Mouse (Mus musculus) forebrain, embryonic 11.5 days (tissue): ENCODE data around the gene Pax8. TPM values are rescaled to one million over a fixed set of nuclear protein-coding genes. Genes with fewer than 3 reads are reported as not detected.

Experiments used
- ATAC-seq: fragments of 200-750 bp; cut with Nextera tagmentation; replicated peaks from 2 replicates; pipeline ENCODE4 v1.8.0; 2017; ENCODE audit warnings: moderate TSS enrichment; ENCODE audit not compliant: low FRiP score
- DNase-seq: peaks from one replicate; pipeline ENCODE4 v3.0.0-alpha.2; 2017; ENCODE audit warnings: low spot score
- H3K27ac ChIP-seq: fragments of 300-500 bp; sonication (generic); 2 replicates; pipeline ENCODE4 v1.5.1; 2014; ENCODE audit warnings: low read depth, low read length
- H3K27me3 ChIP-seq: fragments of 300-500 bp; sonication (generic); 2 replicates; pipeline ENCODE4 v1.6.1; 2014; ENCODE audit warnings: mild to moderate bottlenecking, low read length, mixed read lengths; ENCODE audit not compliant: control insufficient read depth, insufficient read depth
- H3K36me3 ChIP-seq: fragments of 300-500 bp; sonication (generic); 2 replicates; pipeline ENCODE4 v1.6.1; 2014; ENCODE audit warnings: mild to moderate bottlenecking, low read length, moderate library complexity, mixed read lengths; ENCODE audit not compliant: control insufficient read depth, insufficient read depth
- H3K4me1 ChIP-seq: fragments of 300-500 bp; sonication (generic); replicated peaks from 2 replicates; pipeline ENCODE4 v1.6.1; 2014; ENCODE audit warnings: low read length, mixed read lengths; ENCODE audit not compliant: control insufficient read depth, insufficient read depth
- H3K4me2 ChIP-seq: fragments of 300-500 bp; sonication (generic); 2 replicates; pipeline ENCODE4 v1.6.1; 2014; ENCODE audit warnings: low read depth, mild to moderate bottlenecking, low read length, moderate library complexity, mixed read lengths; ENCODE audit not compliant: severe bottlenecking
- H3K4me3 ChIP-seq: fragments of 300-500 bp; sonication (generic); 2 replicates; pipeline ENCODE4 v1.5.1; 2014; ENCODE audit warnings: low read depth, low read length
- H3K9ac ChIP-seq: fragments of 300-500 bp; sonication (generic); 2 replicates; pipeline ENCODE4 v1.6.1; 2014; ENCODE audit warnings: low read length
- H3K9me3 ChIP-seq: fragments of 300-500 bp; sonication (generic); 2 replicates; pipeline ENCODE4 v1.6.1; 2016; ENCODE audit warnings: low read length, mixed read lengths; ENCODE audit not compliant: control insufficient read depth
- WGBS: fragments of 180-500 bp; shearing (Covaris S2); extraction: QIAGEN DNeasy Blood & Tissue Kit; methylation state at CpG from one replicate; pipeline ENCODE4 v1.1.7; 2014; 5-methylcytosine and 5-hydroxymethylcytosine counted together
- polyA plus RNA-seq: library from polyadenylated mRNA; unstranded; fragments of >200 nt; fragmentation: Nextera tagmentation; extraction: Ambion mirVana; gene quantifications from 2 replicates; pipeline ENCODE4 v1.2.1, GENCODE M21; 2014

Pax8 gene
- polyA plus RNA-seq, 1 experiment from 2014 or later, result 0.79 TPM

GRCm38 (mm10) chr2:24472677-24473076, 2.7 kb downstream of the Pax8 start:
- H3K4me1 ChIP-seq, result peaks cover 2% of the 10 kb centered on the region; the same call in 1 of the 2 replicates
- H3K27ac ChIP-seq, result no peak overlapping the region
- H3K27me3 ChIP-seq, result peaks cover 53% of the 10 kb centered on the region
- H3K9ac ChIP-seq, result no peak overlapping the region
- no peak for DNase-seq
- H3K9me3 ChIP-seq, result no peaks in the 10 kb centered on the region
- H3K4me2 ChIP-seq, result no peak overlapping the region
- 0 out of 2 replicates have a peak, but pooled peaks have one; percentile 12 for ATAC-seq
- H3K36me3 ChIP-seq, result no peaks in the 10 kb centered on the region
- 4% methylated on average over 11 of the region's 11 CpGs for whole genome bisulfite sequencing
- H3K4me3 ChIP-seq, result no peak overlapping the region

DNA sequence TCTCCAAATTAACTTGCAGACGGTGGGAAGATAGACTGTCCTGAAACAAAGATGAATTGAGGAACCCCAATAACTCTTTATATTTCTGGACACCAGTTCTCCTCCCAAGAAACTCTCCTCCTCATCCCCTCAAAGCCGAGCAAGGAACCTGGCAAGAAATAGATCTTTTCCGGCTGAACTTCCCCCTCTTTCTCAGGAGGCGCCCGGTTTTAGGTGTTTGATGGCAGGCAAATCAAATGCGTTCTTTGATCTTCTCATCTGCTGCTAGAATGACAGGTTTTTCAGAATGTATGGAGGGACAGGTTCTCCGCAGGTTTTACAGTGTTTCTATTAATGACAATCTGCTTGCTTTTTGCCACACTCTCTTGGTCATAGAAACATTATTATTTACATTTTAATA, 3.3 kb downstream of the Pax8 start:
- ATAC-seq (no peak), DNase-seq (no peak)
- 2% methylated on average over 7 of the region's 7 CpGs for whole genome bisulfite sequencing
- Histone ChIP-seq H3K27ac (no peak overlapping the region), H3K4me1 (peaks cover 2% of the 10 kb centered on the region; the same call in 1 of the 2 replicates), H3K4me2 (no peak overlapping the region), H3K27me3 (peaks cover 53% of the 10 kb centered on the region), H3K4me3 (no peak overlapping the region), H3K9ac (no peak overlapping the region), H3K9me3 (no peaks in the 10 kb centered on the region), H3K36me3 (no peaks in the 10 kb centered on the region)

GRCm38 (mm10) chr2:24469102-24469501, 6.3 kb downstream of the Pax8 start:
- ATAC-seq, result no peak
- H3K27me3 ChIP-seq, result peaks cover 27% of the 10 kb centered on the region
- no peak overlapping the region for H3K4me3 ChIP-seq

GRCm38 (mm10) chr2:24468430-24468829, 7.0 kb downstream of the Pax8 start:
- Histone ChIP-seq H3K9me3 (no peaks in the 10 kb centered on the region), H3K27ac (no peak overlapping the region), H3K4me1 (no peaks in the 10 kb centered on the region), H3K4me2 (no peak overlapping the region), H3K27me3 (peaks cover 20% of the 10 kb centered on the region), H3K9ac (no peak overlapping the region), H3K36me3 (no peaks in the 10 kb centered on the region), H3K4me3 (no peak overlapping the region)
- WGBS, result 82% methylated on average over 1 of the region's 1 CpGs
- DNase-seq (no peak), ATAC-seq (no peak)

More at GRCm38 (mm10) chr2:24469102-24469501, 6.3 kb downstream of the Pax8 start:
- no peak overlapping the region for H3K27ac ChIP-seq
- H3K9me3 ChIP-seq, result no peaks in the 10 kb centered on the region
- H3K4me2 ChIP-seq, result no peak overlapping the region
- H3K36me3 ChIP-seq, result no peaks in the 10 kb centered on the region
- 61% methylated on average over 4 of the region's 4 CpGs for WGBS
- no peak overlapping the region for H3K9ac ChIP-seq
- DNase-seq, result no peak
- peaks cover 2% of the 10 kb centered on the region; the same call in 1 of the 2 replicates for H3K4me1 ChIP-seq

GRCm38 (mm10) chr2:24467156-24467555, 8.2 kb downstream of the Pax8 start:
- ATAC-seq, result no peak
- no peak overlapping the region for H3K9ac ChIP-seq
- H3K27ac ChIP-seq, result no peak overlapping the region
- 5% methylated on average over 1 of the region's 1 CpGs for WGBS
- H3K36me3 ChIP-seq, result no peaks in the 10 kb centered on the region
- peaks cover 13% of the 10 kb centered on the region for H3K27me3 ChIP-seq
- no peaks in the 10 kb centered on the region for H3K9me3 ChIP-seq
- H3K4me1 ChIP-seq, result no peaks in the 10 kb centered on the region
- no peak overlapping the region for H3K4me2 ChIP-seq
- DNase-seq, result no peak
- no peak overlapping the region for H3K4me3 ChIP-seq

DNA sequence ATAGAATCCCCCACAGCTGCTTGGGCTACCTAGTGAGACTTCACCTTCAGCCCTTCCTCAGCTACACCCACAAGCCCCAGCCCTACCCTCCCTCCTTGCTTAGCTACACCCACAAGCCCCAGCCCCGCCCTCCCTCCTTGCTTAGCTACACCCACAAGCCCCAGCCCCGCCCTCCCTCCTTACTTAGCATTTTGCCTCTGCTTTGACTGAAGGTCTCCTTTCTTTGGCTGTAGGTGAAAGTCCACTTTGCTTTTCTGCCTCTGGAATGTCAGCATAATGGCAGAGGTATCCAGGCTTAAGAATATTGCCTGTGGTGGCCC, 14.6 kb downstream of the Pax8 start:
- 15% methylated on average over 2 of the region's 2 CpGs for WGBS
- DNase-seq (no peak), ATAC-seq (no peak)
- H3K4me1 ChIP-seq, result no peaks in the 10 kb centered on the region
- H3K27ac ChIP-seq, result no peak overlapping the region
- H3K36me3 ChIP-seq, result no peaks in the 10 kb centered on the region
- no peaks in the 10 kb centered on the region for H3K27me3 ChIP-seq
- H3K4me2 ChIP-seq, result no peak overlapping the region
- no peaks in the 10 kb centered on the region for H3K9me3 ChIP-seq
- no peak overlapping the region for H3K9ac ChIP-seq
- H3K4me3 ChIP-seq, result no peak overlapping the region

DNA sequence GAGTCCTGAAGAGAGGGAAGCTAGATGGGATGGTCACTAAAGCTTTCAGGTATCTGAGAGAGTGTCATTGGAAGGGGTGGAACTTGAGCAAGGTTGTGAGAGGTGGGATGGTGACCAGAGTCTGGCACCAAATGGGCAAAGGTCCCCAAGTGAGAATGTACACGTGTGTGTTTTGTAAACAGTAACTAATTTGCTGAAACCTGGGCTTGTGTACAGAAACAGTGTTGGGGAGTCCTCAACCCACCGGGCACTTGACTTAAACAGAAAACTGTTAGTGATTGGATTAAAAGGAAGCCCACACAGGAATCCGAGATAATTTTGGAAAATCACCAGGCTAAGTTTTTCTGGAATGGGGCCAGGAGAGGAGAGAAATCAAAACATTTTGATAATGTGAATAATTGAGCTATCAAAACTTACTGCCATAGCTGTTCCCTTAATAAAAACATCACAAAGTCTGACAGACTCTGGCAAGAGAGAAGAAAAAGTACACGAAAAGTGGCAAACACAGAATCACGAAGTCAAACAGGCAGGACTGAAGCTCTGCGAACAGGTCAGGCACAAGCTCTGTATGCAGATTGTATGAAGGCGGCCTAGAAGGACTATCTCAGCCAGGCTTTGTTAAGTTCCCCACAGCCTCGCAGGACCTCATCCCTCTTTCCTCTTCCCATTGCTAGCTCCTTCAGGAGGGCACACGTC, 15.1 kb downstream of the Pax8 start:
- Histone ChIP-seq H3K36me3 (no peaks in the 10 kb centered on the region), H3K27ac (no peak overlapping the region), H3K4me1 (no peaks in the 10 kb centered on the region), H3K27me3 (no peaks in the 10 kb centered on the region), H3K4me3 (no peak overlapping the region), H3K9me3 (no peaks in the 10 kb centered on the region), H3K4me2 (no peak overlapping the region), H3K9ac (no peak overlapping the region)
- ATAC-seq (no peak), DNase-seq (no peak)
- 39% methylated on average over 9 of the region's 9 CpGs for WGBS

DNA sequence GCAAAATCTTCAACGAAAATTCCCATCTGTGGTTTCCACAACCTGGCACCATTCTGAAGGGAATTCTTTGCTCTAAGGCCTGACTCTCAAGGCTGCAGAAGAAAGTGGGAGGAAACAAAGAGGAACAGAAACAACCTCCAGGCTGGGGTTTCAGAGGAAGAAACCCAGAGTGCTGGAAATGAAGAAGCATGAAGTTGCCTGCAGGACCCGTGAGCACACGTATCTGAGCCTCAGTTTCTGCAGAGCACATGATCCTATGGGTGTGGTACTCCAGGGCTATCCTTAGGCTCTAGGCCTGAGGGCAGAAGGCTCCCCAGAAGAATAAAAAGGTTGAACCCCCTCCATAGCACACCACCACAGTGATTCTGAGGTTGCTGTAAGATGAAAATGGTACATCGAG, 18.6 kb downstream of the Pax8 start:
- Histone ChIP-seq H3K27me3 (no peaks in the 10 kb centered on the region), H3K36me3 (no peaks in the 10 kb centered on the region), H3K9me3 (no peaks in the 10 kb centered on the region)

More for the DNA sequence above, 18.6 kb downstream of the Pax8 start:
- Histone ChIP-seq H3K27ac (no peak overlapping the region), H3K4me3 (no peak overlapping the region), H3K4me2 (no peak overlapping the region), H3K9ac (no peak overlapping the region), H3K4me1 (no peaks in the 10 kb centered on the region)
- DNase-seq (no peak), ATAC-seq (no peak)
- WGBS, result 92% methylated on average over 4 of the region's 4 CpGs
